Mouse (Mus musculus): ENCODE data around the gene Fhdc1.

Gene Fhdc1

GRCm38 (mm10) chr3:84480006-84480897 is at the start of gene Fhdc1:
Gene Fhdc1 (minus strand): TSS chr3:84480429.
- in situ Hi-C loops (cut with MboI; ENCODE audit: unreplicated experiment in 2 of 2), result no loop called here

GRCm38 (mm10) chr3:84529021-84529420 is 48.8 kb upstream of the Fhdc1 start:
- in situ Hi-C loops (cut with MboI; ENCODE audit: unreplicated experiment in 2 of 2), result loop anchor here (25.0 kb wide), 2 partner anchors 742 to 1242 kb away; no protein-coding TSS in a partner anchor

GRCm38 (mm10) chr3:84524952-84525351 is 44.7 kb upstream of the Fhdc1 start:
- in situ Hi-C loops (cut with MboI; ENCODE audit: unreplicated experiment in 2 of 2), result loop anchor here (25.0 kb wide), 2 partner anchors 738 to 1238 kb away; no protein-coding TSS in a partner anchor

GRCm38 (mm10) chr3:84516163-84516562 is 35.9 kb upstream of the Fhdc1 start:
- in situ Hi-C loops (cut with MboI; ENCODE audit: unreplicated experiment in 2 of 2), result no loop called here

- in situ Hi-C loops (cut with MboI; ENCODE audit: unreplicated experiment in 2 of 2), result no loop called here
These were observed 32.7 kb upstream of the Fhdc1 start for GRCm38 (mm10) chr3:84512774-84513515.

GRCm38 (mm10) chr3:84505193-84505592 is 25.0 kb upstream of the Fhdc1 start:
- in situ Hi-C loops (cut with MboI; ENCODE audit: unreplicated experiment in 2 of 2), result no loop called here

- in situ Hi-C loops (cut with MboI; ENCODE audit: unreplicated experiment in 2 of 2), result no loop called here
These were observed 24.1 kb upstream of the Fhdc1 start for GRCm38 (mm10) chr3:84504291-84504690.

GRCm38 (mm10) chr3:84502101-84502500 is 21.9 kb upstream of the Fhdc1 start:
- in situ Hi-C loops (cut with MboI; ENCODE audit: unreplicated experiment in 2 of 2), result no loop called here

GRCm38 (mm10) chr3:84500491-84500890 is 20.3 kb upstream of the Fhdc1 start:
- in situ Hi-C loops (cut with MboI; ENCODE audit: unreplicated experiment in 2 of 2), result no loop called here

- in situ Hi-C loops (cut with MboI; ENCODE audit: unreplicated experiment in 2 of 2), result no loop called here
These were observed 17.5 kb upstream of the Fhdc1 start for GRCm38 (mm10) chr3:84497718-84498117.

GRCm38 (mm10) chr3:84492657-84493056 is 12.4 kb upstream of the Fhdc1 start:
- in situ Hi-C loops (cut with MboI; ENCODE audit: unreplicated experiment in 2 of 2), result no loop called here

- in situ Hi-C loops (cut with MboI; ENCODE audit: unreplicated experiment in 2 of 2), result no loop called here
These were observed 11.9 kb upstream of the Fhdc1 start for GRCm38 (mm10) chr3:84492148-84492547.

- in situ Hi-C loops (cut with MboI; ENCODE audit: unreplicated experiment in 2 of 2), result no loop called here
These were observed 8.5 kb upstream of the Fhdc1 start for GRCm38 (mm10) chr3:84488716-84489115.

GRCm38 (mm10) chr3:84484891-84485290 is 4.7 kb upstream of the Fhdc1 start:
- in situ Hi-C loops (cut with MboI; ENCODE audit: unreplicated experiment in 2 of 2), result no loop called here

- in situ Hi-C loops (cut with MboI; ENCODE audit: unreplicated experiment in 2 of 2), result no loop called here
These were observed 4.1 kb upstream of the Fhdc1 start for GRCm38 (mm10) chr3:84484333-84484732.

- in situ Hi-C loops (cut with MboI; ENCODE audit: unreplicated experiment in 2 of 2), result no loop called here
These were observed 1.9 kb upstream of the Fhdc1 start for GRCm38 (mm10) chr3:84482121-84482520.

GRCm38 (mm10) chr3:84481104-84481503 is 875 bp upstream of the Fhdc1 start:
- in situ Hi-C loops (cut with MboI; ENCODE audit: unreplicated experiment in 2 of 2), result no loop called here

GRCm38 (mm10) chr3:84479293-84480005 is 780 bp downstream of the Fhdc1 start:
- in situ Hi-C loops (cut with MboI; ENCODE audit: unreplicated experiment in 2 of 2), result no loop called here

- in situ Hi-C loops (cut with MboI; ENCODE audit: unreplicated experiment in 2 of 2), result no loop called here
These were observed 1.3 kb downstream of the Fhdc1 start for GRCm38 (mm10) chr3:84478896-84479292.

- in situ Hi-C loops (cut with MboI; ENCODE audit: unreplicated experiment in 2 of 2), result no loop called here
These were observed 2.0 kb downstream of the Fhdc1 start for GRCm38 (mm10) chr3:84478195-84478594.

- in situ Hi-C loops (cut with MboI; ENCODE audit: unreplicated experiment in 2 of 2), result no loop called here
These were observed 2.7 kb downstream of the Fhdc1 start for GRCm38 (mm10) chr3:84477498-84477897.
